Mouse (Mus musculus) CD4-positive, CD25-positive, alpha-beta regulatory T cell, adult 9 weeks (primary cell): Measurements from ENCODE around the gene Gm20696. TPM values are rescaled to one million over a fixed set of nuclear protein-coding genes. Genes with fewer than 3 reads are reported as not detected.

Source experiments
- polyA plus RNA-seq: library from polyadenylated mRNA; unstranded; fragments of 100-300 nt; shearing (Covaris generic); gene quantifications from one replicate; pipeline ENCODE4 v1.2.1, GENCODE M21; 2017

The Gm20696 gene
- 14.8 TPM for polyA plus RNA-seq

DNA sequence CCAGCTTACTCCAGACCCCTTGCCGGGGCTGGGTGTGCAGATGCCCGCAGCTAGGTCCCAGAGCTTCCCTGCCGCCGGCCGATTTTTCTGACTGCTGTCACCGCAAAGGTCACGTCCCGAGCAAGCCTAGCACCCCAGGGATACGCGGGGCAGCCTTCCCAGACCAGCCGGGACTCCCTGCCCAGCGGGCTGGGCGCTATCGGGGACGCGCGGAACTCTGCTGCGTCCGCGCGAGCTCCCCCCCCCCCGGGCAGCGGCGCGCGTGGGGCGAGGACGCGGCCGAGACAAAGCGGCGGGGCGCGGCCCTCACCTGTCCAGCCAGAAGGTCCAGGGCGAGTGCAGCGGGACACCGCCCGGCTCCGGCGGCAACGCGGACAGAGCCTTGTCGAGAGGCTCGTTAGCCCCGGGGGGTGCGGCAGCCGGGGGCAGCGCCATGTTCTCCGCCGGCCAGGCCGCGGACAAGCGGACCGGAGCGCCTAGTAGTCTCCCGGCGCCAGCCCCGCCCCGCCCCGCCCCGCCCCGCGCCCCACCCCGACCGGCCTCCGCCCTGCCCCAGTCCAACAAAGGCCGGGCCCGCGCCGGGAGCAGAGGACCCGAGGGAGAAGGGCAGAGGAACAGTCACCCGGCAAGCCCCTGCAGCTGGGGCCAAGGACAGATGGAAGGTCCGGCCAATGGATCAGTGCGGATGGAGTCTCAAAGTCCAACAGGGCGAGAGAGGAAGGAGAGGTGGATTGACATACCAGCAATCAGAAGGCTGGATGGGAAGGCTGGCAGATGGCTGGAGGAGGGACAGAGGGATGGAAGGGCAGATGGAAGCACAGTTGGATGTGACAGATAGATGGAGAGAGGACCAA, at the start of gene Gm20696, which contains the start of gene Eif4e3:
Gm20696 (minus strand) TSS at position 480 of the 854 bp plus-strand sequence.
Eif4e3 (minus strand) TSS at position 454 of the 854 bp plus-strand sequence.

DNA sequence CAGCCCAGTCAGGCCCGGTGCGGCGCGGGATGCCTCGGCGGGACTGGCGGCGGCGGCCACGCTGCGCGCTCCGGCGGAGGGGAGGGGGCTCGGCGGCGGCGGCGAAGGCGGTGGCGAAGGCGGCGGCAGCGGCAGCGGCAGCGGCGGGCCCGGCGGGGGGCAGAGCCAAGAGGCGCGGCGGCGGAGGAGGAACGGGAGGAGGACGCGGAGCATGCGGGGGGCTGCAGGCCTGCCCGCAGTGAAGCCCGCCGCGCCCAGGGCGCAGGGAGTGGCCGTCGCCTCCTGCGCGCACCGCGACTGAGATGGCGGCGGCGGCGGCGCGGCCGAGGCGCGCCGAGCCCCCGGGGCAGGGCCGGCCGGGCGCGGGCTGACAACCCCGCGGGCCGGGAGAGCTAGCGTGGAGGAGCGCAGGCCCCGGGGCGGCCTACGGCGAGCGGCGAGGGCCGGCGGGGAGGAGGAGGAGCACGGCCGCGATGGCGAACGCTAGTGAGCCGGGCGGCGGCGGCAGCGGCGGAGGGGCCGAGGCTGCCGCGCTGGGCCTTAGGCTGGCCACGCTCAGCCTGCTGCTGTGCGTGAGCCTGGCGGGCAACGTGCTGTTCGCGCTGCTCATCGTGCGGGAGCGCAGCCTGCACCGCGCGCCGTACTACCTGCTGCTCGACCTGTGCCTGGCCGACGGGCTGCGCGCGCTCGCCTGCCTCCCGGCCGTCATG, 25.8 kb upstream of the Gm20696 start, which contains the start of gene Gpr27:
Gpr27 (plus strand) TSS at position 474 of the 710 bp plus-strand sequence.

DNA sequence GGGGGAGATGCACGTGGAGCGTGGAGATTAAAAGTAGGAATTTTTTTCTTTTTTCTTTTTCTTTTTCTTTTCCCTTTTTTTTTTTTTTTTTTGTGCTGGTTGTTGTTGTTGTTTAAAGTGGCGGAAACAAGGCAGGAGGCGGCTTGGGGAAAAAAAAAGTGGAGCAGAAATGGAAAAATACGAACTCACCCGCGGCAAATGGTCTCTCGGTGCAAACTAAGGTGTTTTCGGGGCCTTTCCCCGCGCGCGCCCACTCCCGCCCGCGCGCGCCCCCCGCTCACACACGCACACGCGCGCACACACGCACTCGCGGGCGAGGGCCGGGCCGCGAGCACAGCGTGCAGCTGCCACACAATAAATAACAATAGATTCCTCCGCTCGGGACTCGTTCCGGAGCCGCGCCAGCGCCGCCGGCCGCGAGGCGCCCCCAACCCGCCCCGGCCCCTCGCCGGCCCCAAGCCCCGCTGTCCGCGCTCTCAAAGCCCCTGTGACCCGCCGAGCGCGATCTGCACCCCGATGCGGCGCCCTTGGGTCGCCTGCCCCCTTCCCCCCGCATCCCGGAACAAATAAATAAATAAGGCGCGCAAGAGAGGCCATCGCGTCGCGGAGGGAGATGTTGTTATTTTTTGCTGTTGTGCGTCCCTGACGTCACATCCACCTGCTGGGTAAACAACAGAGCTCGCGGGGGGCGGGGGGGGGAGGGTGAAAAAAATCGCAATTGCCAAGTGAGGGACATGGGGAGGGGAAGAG, 144.1 kb downstream of the Gm20696 start, which contains the start of gene Foxp1:
Foxp1 (minus strand) TSS at position 363 of the 750 bp plus-strand sequence.

Other genes starting within 250 kb of the Gm20696 start
- gene Foxp1, start 144.1 kb downstream of the Gm20696 start, polyA plus RNA-seq, result 435 TPM
- gene Eif4e3, start within 50 bp of the Gm20696 start, polyA plus RNA-seq, result 17.6 TPM
- not detected for gene Gpr27, start 25.9 kb upstream of the Gm20696 start, polyA plus RNA-seq
- not detected for gene Prok2, start 59.6 kb upstream of the Gm20696 start, polyA plus RNA-seq